Mouse (Mus musculus) myocyte (in vitro differentiated cells): ENCODE measurements at regions not wholly inside any gene's neighbourhood (a gene's known extent, or its start where the extent isn't known, plus 50 kb on each side); places are given as distances from the start of the nearest gene placed in this dataset.

Experiments used
- H3K27me3 ChIP-seq: one replicate; pipeline ENCODE4 v1.6.1; 2011; ENCODE audit not compliant: control insufficient read depth, insufficient read depth, insufficient read length
- H3K36me3 ChIP-seq: one replicate; pipeline ENCODE4 v1.6.1; 2011; ENCODE audit not compliant: control insufficient read depth, insufficient read depth
- H3K4me2 ChIP-seq: one replicate; pipeline ENCODE4 v1.6.1; 2011; ENCODE audit warnings: low read depth, control low read depth
- H3K4me3 ChIP-seq: one replicate; pipeline ENCODE4 v1.5.1; 2011; ENCODE audit warnings: mild to moderate bottlenecking, control low read depth, moderate library complexity
- H3K79me2 ChIP-seq: one replicate; pipeline ENCODE4 v1.6.1; 2011; ENCODE audit not compliant: control insufficient read depth, insufficient read depth
- H3ac ChIP-seq: one replicate; pipeline ENCODE4 v1.6.1; 2011; ENCODE audit not compliant: control insufficient read depth, insufficient read length
- CEBPB ChIP-seq: IDR thresholded peaks from 2 replicates; pipeline ENCODE4 v1.6.1; 2011; ENCODE audit warnings: mild to moderate bottlenecking, moderate library complexity; ENCODE audit not compliant: poor library complexity, insufficient read depth, severe bottlenecking
- E2F4 ChIP-seq: IDR thresholded peaks from one replicate; pipeline ENCODE4 v1.6.1; 2011; ENCODE audit warnings: mild to moderate bottlenecking, control low read depth, moderate library complexity; ENCODE audit not compliant: insufficient read depth
- MAX ChIP-seq: IDR thresholded peaks from one replicate; pipeline ENCODE4 v1.6.1; 2011; ENCODE audit warnings: low read depth, mild to moderate bottlenecking, control low read depth
- MYOD1 ChIP-seq, 3 experiments: IDR thresholded peaks; one replicate each; pipeline ENCODE4 v1.6.1; 2011; ENCODE audit warnings: control low read depth in 2 of 3, low read depth in 2 of 3, mild to moderate bottlenecking in 2 of 3, moderate library complexity in 1 of 3; ENCODE audit not compliant: insufficient read length in 2 of 3, control insufficient read depth in 1 of 3
- MYOG ChIP-seq, 3 experiments: IDR thresholded peaks; one replicate each; pipeline ENCODE4 v1.6.1; 2011; ENCODE audit warnings: control low read depth in 2 of 3, low read depth in 2 of 3, mild to moderate bottlenecking in 2 of 3; ENCODE audit not compliant: insufficient read length in 2 of 3, control insufficient read depth in 1 of 3, insufficient read depth in 1 of 3
- POLR2A ChIP-seq: IDR thresholded peaks from one replicate; pipeline ENCODE4 v1.6.1; 2011; ENCODE audit warnings: low read depth, mild to moderate bottlenecking, control low read depth, moderate library complexity; ENCODE audit not compliant: insufficient read length
- POLR2AphosphoS2 ChIP-seq: IDR thresholded peaks from one replicate; pipeline ENCODE4 v1.6.1; 2011; ENCODE audit warnings: low read depth, control low read depth; ENCODE audit not compliant: insufficient read length
- REST ChIP-seq: IDR thresholded peaks from one replicate; pipeline ENCODE4 v1.6.1; 2011; ENCODE audit warnings: mild to moderate bottlenecking, control low read depth, moderate library complexity; ENCODE audit not compliant: insufficient read depth, insufficient read length
- SRF ChIP-seq: IDR thresholded peaks from one replicate; pipeline ENCODE4 v1.6.1; 2011; ENCODE audit warnings: low read depth; ENCODE audit not compliant: control insufficient read depth, insufficient read length
- TCF12 ChIP-seq: IDR thresholded peaks from one replicate; pipeline ENCODE4 v1.6.1; 2011; ENCODE audit warnings: mild to moderate bottlenecking, control low read depth; ENCODE audit not compliant: poor library complexity, insufficient read depth, severe bottlenecking
- TCF3 ChIP-seq: IDR thresholded peaks from one replicate; pipeline ENCODE4 v1.6.1; 2011; ENCODE audit warnings: low read depth, control low read depth; ENCODE audit not compliant: insufficient read length
- USF1 ChIP-seq: IDR thresholded peaks from one replicate; pipeline ENCODE4 v1.6.1; 2011; ENCODE audit warnings: low read depth, mild to moderate bottlenecking, control low read depth, moderate library complexity

GRCm38 (mm10) chr1:137106444-137106843, 146.2 kb upstream of the Nr5a2 start:
- no peak overlapping the region for H3K4me2 ChIP-seq
- no peaks in the 10 kb centered on the region for H3K27me3 ChIP-seq
- H3K79me2 ChIP-seq: no peaks in the 10 kb centered on the region
- TF ChIP-seq CEBPB (no peak), USF1 (no peak), POLR2AphosphoS2 (no peak), POLR2A (no peak), E2F4 (no peak), MYOG (IDR thresholded peaks at IDR 0.05; ENCODE audit: control insufficient read depth in 1 of 3, insufficient read depth in 1 of 3, insufficient read length in 2 of 3, low read depth in 2 of 3) (no peak), REST (no peak), TCF12 (no peak), TCF3 (no peak), MAX (no peak)
- H3K36me3 ChIP-seq: no peaks in the 10 kb centered on the region
- no peak overlapping the region for H3K4me3 ChIP-seq
- no peak overlapping the region for H3ac ChIP-seq

- TF ChIP-seq POLR2AphosphoS2 (no peak), SRF (no peak), MAX (no peak)
- H3K79me2 ChIP-seq: no peaks in the 10 kb centered on the region
- no peak overlapping the region for H3ac ChIP-seq
- no peak overlapping the region for H3K4me2 ChIP-seq
- no peaks in the 10 kb centered on the region for H3K27me3 ChIP-seq
- H3K4me3 ChIP-seq: no peak overlapping the region
- no peaks in the 10 kb centered on the region for H3K36me3 ChIP-seq
Measured at GRCm38 (mm10) chr1:137091762-137092161, 131.5 kb upstream of the Nr5a2 start.

- H3K36me3 ChIP-seq: no peaks in the 10 kb centered on the region
- TF ChIP-seq E2F4: no peak
- no peaks in the 10 kb centered on the region for H3K79me2 ChIP-seq
- H3K27me3 ChIP-seq: no peaks in the 10 kb centered on the region
- H3K4me2 ChIP-seq: no peak overlapping the region
- no peak overlapping the region for H3K4me3 ChIP-seq
- no peak overlapping the region for H3ac ChIP-seq
Measured at GRCm38 (mm10) chr1:137088148-137088547, 127.9 kb upstream of the Nr5a2 start.

GRCm38 (mm10) chr1:137086766-137087165, 126.5 kb upstream of the Nr5a2 start:
- H3K4me3 ChIP-seq: no peak overlapping the region
- no peaks in the 10 kb centered on the region for H3K79me2 ChIP-seq
- no peak overlapping the region for H3K4me2 ChIP-seq
- TF ChIP-seq POLR2A: no peak
- TF ChIP-seq E2F4: no peak
- no peak for TF ChIP-seq MYOG (IDR thresholded peaks at IDR 0.05; ENCODE audit: control insufficient read depth in 1 of 3, insufficient read depth in 1 of 3, insufficient read length in 2 of 3, low read depth in 2 of 3)
- no peak for TF ChIP-seq TCF12
- no peak for TF ChIP-seq TCF3
- no peak for TF ChIP-seq CEBPB
- TF ChIP-seq USF1: no peak
- no peaks in the 10 kb centered on the region for H3K36me3 ChIP-seq
- no peaks in the 10 kb centered on the region for H3K27me3 ChIP-seq
- H3ac ChIP-seq: no peak overlapping the region

- H3K79me2 ChIP-seq: no peaks in the 10 kb centered on the region
- H3K4me2 ChIP-seq: no peak overlapping the region
- no peaks in the 10 kb centered on the region for H3K36me3 ChIP-seq
- H3K27me3 ChIP-seq: no peaks in the 10 kb centered on the region
- no peak overlapping the region for H3ac ChIP-seq
- TF ChIP-seq TCF3: no peak
- TF ChIP-seq MYOD1 (IDR thresholded peaks at IDR 0.05; ENCODE audit: control insufficient read depth in 1 of 3, insufficient read length in 2 of 3, low read depth in 2 of 3): no peak
- TF ChIP-seq CEBPB: no peak
- no peak for TF ChIP-seq POLR2AphosphoS2
- no peak overlapping the region for H3K4me3 ChIP-seq
Measured at GRCm38 (mm10) chr1:137083500-137083899, 123.3 kb upstream of the Nr5a2 start.

GRCm38 (mm10) chr1:137079401-137080003, 119.3 kb upstream of the Nr5a2 start:
- H3K36me3 ChIP-seq: no peaks in the 10 kb centered on the region
- peak overlapping the region; percentile 64 for H3K4me2 ChIP-seq
- no peaks in the 10 kb centered on the region for H3K79me2 ChIP-seq
- H3K27me3 ChIP-seq: no peaks in the 10 kb centered on the region
- no peak overlapping the region for H3K4me3 ChIP-seq
- TF ChIP-seq MYOD1 (IDR thresholded peaks at IDR 0.05; ENCODE audit: control insufficient read depth in 1 of 3, insufficient read length in 2 of 3, low read depth in 2 of 3) (peak in 1 of 3 experiments; percentile 8), TCF12 (no peak), SRF (no peak), POLR2AphosphoS2 (no peak)
- no peak overlapping the region for H3ac ChIP-seq
